Mouse (Mus musculus) intestine, postnatal 0 days (tissue): Measurements from ENCODE around the gene Ascc3. TPM values are rescaled to one million over a fixed set of nuclear protein-coding genes. Genes with fewer than 3 reads are reported as not detected.

Experiments
- ATAC-seq: fragments of 200-750 bp; cut with Nextera tagmentation; 2 replicates; pipeline ENCODE4 v1.8.0; 2017; ENCODE audit warnings: mild to moderate bottlenecking, moderate TSS enrichment, moderate library complexity
- H3K27ac ChIP-seq: fragments of 300-500 bp; sonication (generic); 2 replicates; pipeline ENCODE4 v1.5.1; 2014; ENCODE audit warnings: mild to moderate bottlenecking, low read depth, low read length, moderate library complexity
- H3K27me3 ChIP-seq: fragments of 300-500 bp; sonication (generic); replicated peaks from 2 replicates; pipeline ENCODE4 v1.6.1; 2014; ENCODE audit warnings: low read length, mixed read lengths; ENCODE audit not compliant: control insufficient read depth, insufficient read depth
- H3K36me3 ChIP-seq: fragments of 300-500 bp; sonication (generic); 2 replicates; pipeline ENCODE4 v1.6.1; 2014; ENCODE audit warnings: mild to moderate bottlenecking, moderate library complexity; ENCODE audit not compliant: control insufficient read depth, insufficient read depth
- H3K4me1 ChIP-seq: fragments of 300-500 bp; sonication (generic); replicated peaks from 2 replicates; pipeline ENCODE4 v1.6.1; 2014; ENCODE audit warnings: antibody characterized with exemption, low read length, mixed read lengths; ENCODE audit not compliant: control insufficient read depth, insufficient read depth
- H3K4me2 ChIP-seq: fragments of 300-500 bp; sonication (generic); replicated peaks from 2 replicates; pipeline ENCODE4 v1.6.1; 2014; ENCODE audit warnings: low read depth, mild to moderate bottlenecking, moderate library complexity
- H3K4me3 ChIP-seq: fragments of 300-500 bp; sonication (generic); 2 replicates; pipeline ENCODE4 v1.5.1; 2014; ENCODE audit warnings: low read depth, low read length
- H3K9ac ChIP-seq: fragments of 300-500 bp; sonication (generic); 2 replicates; pipeline ENCODE4 v1.6.1; 2014; ENCODE audit warnings: mild to moderate bottlenecking, low read depth, low read length
- H3K9me3 ChIP-seq: fragments of 300-500 bp; sonication (generic); 2 replicates; pipeline ENCODE4 v1.6.1; 2016; ENCODE audit warnings: mixed run types; ENCODE audit not compliant: control insufficient read depth
- CTCF ChIP-seq: sonication (generic); IDR thresholded peaks from 2 replicates; pipeline ENCODE4 v1.5.1; 2016; ENCODE audit warnings: low read depth, mild to moderate bottlenecking, control low read depth, antibody characterized with exemption, moderate library complexity
- WGBS: fragments of 180-500 bp; shearing (Covaris S2); extraction: QIAGEN DNeasy Blood & Tissue Kit; methylation state at CpG from one replicate; pipeline ENCODE4 v1.1.7; 2014; 5-methylcytosine and 5-hydroxymethylcytosine counted together
- polyA plus RNA-seq: library from polyadenylated mRNA; unstranded; fragments of >200 nt; fragmentation: Nextera tagmentation; extraction: Ambion mirVana; gene quantifications from 2 replicates; pipeline ENCODE4 v1.2.1, GENCODE M21; 2015

The Ascc3 gene
- polyA plus RNA-seq, 1 experiment from 2014 or later, result 11.2 TPM

- no peak for TF ChIP-seq CTCF
- ATAC-seq, result no peak
- H3K27me3 ChIP-seq, result no peaks in the 10 kb centered on the region
- H3K9me3 ChIP-seq, result no peaks in the 10 kb centered on the region
- no peaks in the 10 kb centered on the region for H3K4me1 ChIP-seq
- H3K4me2 ChIP-seq, result no peak overlapping the region
- no peak overlapping the region for H3K9ac ChIP-seq
- no peak overlapping the region for H3K4me3 ChIP-seq
- H3K27ac ChIP-seq, result no peak overlapping the region
- 93% methylated on average over 3 of the region's 3 CpGs for WGBS
- H3K36me3 ChIP-seq, result peaks cover 5% of the 10 kb centered on the region
These were observed 118.8 kb downstream of the Ascc3 start for GRCm38 (mm10) chr10:50711286-50711685.

DNA sequence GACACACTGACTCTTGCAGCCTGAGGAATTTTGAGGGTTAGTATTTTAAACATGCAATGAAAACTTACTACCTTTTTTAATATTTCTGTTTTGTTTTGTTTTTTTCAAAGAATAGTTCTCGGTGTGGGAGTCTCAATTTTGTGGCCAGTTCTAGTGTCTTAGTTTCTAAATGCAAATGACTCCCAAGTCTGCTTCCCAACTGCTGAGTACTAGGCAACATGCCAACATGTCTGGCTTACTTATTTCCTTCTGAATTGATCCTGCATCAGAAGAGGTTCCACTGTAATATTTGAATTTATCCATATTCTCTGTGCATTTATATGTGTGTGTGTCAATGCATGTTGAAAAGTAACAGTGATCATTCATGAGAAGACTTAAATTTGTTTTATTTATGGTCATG, 119.3 kb downstream of the Ascc3 start:
- H3K4me2 ChIP-seq, result no peak overlapping the region
- no peak for ATAC-seq
- H3K9ac ChIP-seq, result no peak overlapping the region
- H3K9me3 ChIP-seq, result no peaks in the 10 kb centered on the region
- H3K4me3 ChIP-seq, result no peak overlapping the region
- 94% methylated on average over 1 of the region's 1 CpGs for WGBS
- H3K36me3 ChIP-seq, result peaks cover 5% of the 10 kb centered on the region
- no peaks in the 10 kb centered on the region for H3K4me1 ChIP-seq
- no peak overlapping the region for H3K27ac ChIP-seq
- TF ChIP-seq CTCF, result no peak
- no peaks in the 10 kb centered on the region for H3K27me3 ChIP-seq

DNA sequence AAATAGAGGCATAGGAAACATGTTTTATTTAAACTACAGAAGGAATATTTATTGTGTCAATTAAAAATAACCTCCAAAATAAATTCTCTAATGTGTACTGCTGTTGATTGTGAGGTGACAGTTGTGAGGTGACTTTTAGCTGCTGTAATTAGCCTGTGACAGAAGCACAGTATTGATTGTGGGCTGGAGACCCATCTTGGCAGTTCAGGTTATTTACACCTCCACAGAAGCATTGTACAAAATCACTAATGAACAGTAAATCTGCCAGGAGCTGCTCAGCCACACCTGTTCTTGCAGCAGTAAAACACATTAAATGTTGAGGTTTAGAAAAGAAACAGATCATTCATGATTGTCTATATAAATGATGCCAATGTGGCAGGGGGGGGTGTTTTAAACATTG, 141.0 kb downstream of the Ascc3 start:
- no peak for TF ChIP-seq CTCF
- H3K9me3 ChIP-seq, result no peaks in the 10 kb centered on the region

DNA sequence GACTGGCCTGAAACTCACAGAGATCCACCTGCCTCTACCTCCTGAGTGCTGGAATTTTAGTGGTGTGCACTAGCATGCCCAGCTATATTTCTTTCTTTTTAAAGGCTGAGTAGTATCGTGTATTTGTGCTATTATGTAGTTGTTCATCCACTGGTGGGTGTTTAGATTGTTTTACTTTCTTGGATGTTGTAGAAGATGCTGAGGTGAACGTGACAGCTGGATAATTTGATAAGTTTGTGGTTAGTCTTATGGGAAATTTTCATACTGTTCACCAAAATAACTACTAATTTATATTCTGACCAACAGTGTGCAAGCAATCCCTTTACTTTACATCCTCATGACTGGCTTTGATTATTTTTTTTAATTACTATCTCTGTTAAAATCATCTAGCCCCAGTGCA, 169.6 kb downstream of the Ascc3 start:
- Histone ChIP-seq H3K4me1 (no peaks in the 10 kb centered on the region), H3K9ac (no peak overlapping the region), H3K4me2 (no peak overlapping the region), H3K36me3 (no peaks in the 10 kb centered on the region; the same call in 1 of the 2 replicates), H3K27me3 (no peaks in the 10 kb centered on the region), H3K27ac (no peak overlapping the region), H3K4me3 (no peak overlapping the region), H3K9me3 (no peaks in the 10 kb centered on the region)
- no peak for ATAC-seq
- WGBS, result 89% methylated on average over 2 of the region's 2 CpGs
- no peak for TF ChIP-seq CTCF

More for the DNA sequence above, 141.0 kb downstream of the Ascc3 start:
- no peak overlapping the region for H3K9ac ChIP-seq
- no peak for ATAC-seq
- no peak overlapping the region for H3K4me3 ChIP-seq
- no peaks in the 10 kb centered on the region for H3K4me1 ChIP-seq
- 0 out of 2 replicates have a peak, but pooled peaks cover 4% of the 10 kb centered on the region for H3K36me3 ChIP-seq
- H3K4me2 ChIP-seq, result no peak overlapping the region
- no peak overlapping the region for H3K27ac ChIP-seq
- H3K27me3 ChIP-seq, result no peaks in the 10 kb centered on the region

DNA sequence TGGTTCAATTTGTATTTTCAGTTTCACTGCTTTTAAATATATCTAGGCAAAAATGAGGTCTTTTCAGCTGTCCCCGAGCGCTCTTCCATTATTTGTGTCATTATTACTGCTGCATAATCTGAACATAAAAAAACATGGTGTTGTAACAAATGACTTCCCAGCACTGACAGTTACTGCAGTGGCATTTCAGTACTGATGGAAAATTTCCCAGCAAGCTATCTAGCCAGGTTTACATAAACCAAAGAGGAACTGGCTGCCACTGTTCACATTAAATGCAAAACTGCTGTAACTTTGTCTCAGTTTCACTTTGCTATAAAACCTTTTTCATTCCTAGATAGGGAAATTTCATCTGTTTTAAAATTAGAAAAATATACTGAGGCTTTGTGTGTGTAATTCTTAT, 170.5 kb downstream of the Ascc3 start:
- peak overlapping the region; percentile 53 for H3K4me2 ChIP-seq
- no peaks in the 10 kb centered on the region for H3K36me3 ChIP-seq
- no peak for ATAC-seq
- no peaks in the 10 kb centered on the region for H3K27me3 ChIP-seq
- H3K4me1 ChIP-seq, result no peaks in the 10 kb centered on the region
- no peak overlapping the region for H3K27ac ChIP-seq
- no peaks in the 10 kb centered on the region for H3K9me3 ChIP-seq
- no peak for TF ChIP-seq CTCF
- WGBS, result 80% methylated on average over 2 of the region's 2 CpGs
- no peak overlapping the region for H3K9ac ChIP-seq
- H3K4me3 ChIP-seq, result no peak overlapping the region

DNA sequence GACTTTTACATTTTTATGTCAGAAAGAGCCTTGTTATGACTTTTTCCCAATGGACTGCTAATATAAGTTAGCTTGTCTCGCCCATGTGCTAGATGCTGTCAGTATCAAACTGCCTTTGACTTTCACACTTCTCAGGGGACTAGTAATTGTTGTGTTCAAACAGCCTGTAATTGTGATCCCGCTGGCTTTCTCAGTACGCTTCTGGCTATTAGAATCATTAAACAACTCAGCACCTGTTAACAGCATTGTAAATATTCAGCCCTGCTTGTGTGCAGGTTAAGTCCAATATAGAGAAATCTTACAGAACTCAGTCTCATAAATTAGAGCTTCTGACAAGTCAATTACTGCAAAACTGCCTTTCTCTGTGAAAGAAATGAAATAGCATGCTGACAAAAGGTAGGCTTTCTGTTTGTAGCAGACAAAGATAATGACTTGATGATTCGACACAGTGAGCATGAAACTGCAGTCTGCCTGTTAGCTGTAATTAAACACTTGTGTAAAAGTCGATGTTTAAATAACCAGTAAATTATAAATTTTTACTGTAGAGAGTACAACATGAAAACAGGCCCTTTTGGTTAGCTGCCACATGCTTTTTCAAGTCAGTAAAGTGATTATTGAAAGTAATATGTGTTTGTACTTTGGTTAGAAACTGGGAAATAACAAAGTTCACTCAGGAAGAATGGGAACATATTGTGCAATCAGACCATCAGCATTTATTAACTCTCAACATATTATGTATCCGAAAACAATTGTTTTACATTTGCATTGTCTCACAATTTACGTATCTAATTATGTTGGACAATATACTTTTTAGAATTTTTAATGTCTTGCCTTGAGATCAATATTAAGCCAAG, 171.2 kb downstream of the Ascc3 start:
- Histone ChIP-seq H3K27me3 (no peaks in the 10 kb centered on the region), H3K9me3 (no peaks in the 10 kb centered on the region), H3K4me1 (no peaks in the 10 kb centered on the region), H3K4me3 (0 out of 2 replicates have a peak overlapping the region, but pooled peaks have one; percentile 7), H3K9ac (0 out of 2 replicates have a peak overlapping the region, but pooled peaks have one; percentile 7), H3K4me2 (peak overlapping the region; percentile 53), H3K36me3 (no peaks in the 10 kb centered on the region), H3K27ac (peak overlapping the region; percentile 60)
- WGBS, result 32% methylated on average over 7 of the region's 7 CpGs
- peak; percentile 68 for ATAC-seq
- TF ChIP-seq CTCF, result no peak
